Mouse (Mus musculus) liver, postnatal 0 days (tissue): ENCODE results near the gene Cd5. TPM values are rescaled to one million over a fixed set of nuclear protein-coding genes. Genes with fewer than 3 reads are reported as not detected.

Experiments
- ATAC-seq: fragments of 200-750 bp; cut with Nextera tagmentation; 2 replicates; pipeline ENCODE4 v1.8.0; 2017; ENCODE audit warnings: mild to moderate bottlenecking, moderate library complexity
- DNase-seq: peaks from one replicate; pipeline ENCODE4 v3.0.0-alpha.2; 2016
- H3K27ac ChIP-seq: fragments of 300-500 bp; sonication (generic); 2 replicates; pipeline ENCODE4 v1.5.1; 2014; ENCODE audit warnings: antibody characterized with exemption, moderate library complexity, mild to moderate bottlenecking, low read depth
- H3K27me3 ChIP-seq: fragments of 300-500 bp; sonication (generic); 2 replicates; pipeline ENCODE4 v1.6.1; 2014; ENCODE audit warnings: low read length, control low read depth, mixed read lengths; ENCODE audit not compliant: insufficient read depth
- H3K36me3 ChIP-seq: fragments of 300-500 bp; sonication (generic); replicated peaks from 2 replicates; pipeline ENCODE4 v1.6.1; 2014; ENCODE audit warnings: mild to moderate bottlenecking, control low read depth, low read length, moderate library complexity, mixed read lengths; ENCODE audit not compliant: insufficient read depth
- H3K4me1 ChIP-seq: fragments of 300-500 bp; sonication (generic); 2 replicates; pipeline ENCODE4 v1.6.1; 2014; ENCODE audit warnings: antibody characterized with exemption, mild to moderate bottlenecking, control low read depth; ENCODE audit not compliant: insufficient read depth
- H3K4me2 ChIP-seq: fragments of 300-500 bp; sonication (generic); 2 replicates; pipeline ENCODE4 v1.6.1; 2014; ENCODE audit warnings: low read depth, mild to moderate bottlenecking, low read length, moderate library complexity, mixed read lengths
- H3K4me3 ChIP-seq: fragments of 300-500 bp; sonication (generic); 2 replicates; pipeline ENCODE4 v1.5.1; 2014; ENCODE audit warnings: low read depth, low read length
- H3K9ac ChIP-seq: fragments of 300-500 bp; sonication (generic); replicated peaks from 2 replicates; pipeline ENCODE4 v1.6.1; 2014; ENCODE audit warnings: mild to moderate bottlenecking, moderate library complexity
- H3K9me3 ChIP-seq: fragments of 300-500 bp; sonication (generic); 2 replicates; pipeline ENCODE4 v1.6.1; 2016; ENCODE audit warnings: mild to moderate bottlenecking, control low read depth, low read length, mixed read lengths
- CTCF ChIP-seq: sonication (generic); IDR thresholded peaks from 2 replicates; pipeline ENCODE4 v1.5.1; 2016; ENCODE audit warnings: antibody characterized with exemption, low read depth
- EP300 ChIP-seq: IDR thresholded peaks from 2 replicates; pipeline ENCODE4 v1.6.1; 2016; ENCODE audit warnings: antibody characterized with exemption, low read depth, mild to moderate bottlenecking
- WGBS: fragments of 180-500 bp; shearing (Covaris S2); extraction: QIAGEN DNeasy Blood & Tissue Kit; methylation state at CpG from one replicate; pipeline ENCODE4 v1.1.7; 2014; ENCODE audit not compliant: insufficient replicate concordance; 5-methylcytosine and 5-hydroxymethylcytosine counted together
- polyA plus RNA-seq: library from polyadenylated mRNA; unstranded; fragments of >200 nt; fragmentation: Nextera tagmentation; extraction: Ambion mirVana; gene quantifications from 2 replicates; pipeline ENCODE4 v1.2.1, GENCODE M21; 2015

Gene Cd5
- polyA plus RNA-seq, 1 experiment from 2014 or later, result 0.16 TPM

DNA sequence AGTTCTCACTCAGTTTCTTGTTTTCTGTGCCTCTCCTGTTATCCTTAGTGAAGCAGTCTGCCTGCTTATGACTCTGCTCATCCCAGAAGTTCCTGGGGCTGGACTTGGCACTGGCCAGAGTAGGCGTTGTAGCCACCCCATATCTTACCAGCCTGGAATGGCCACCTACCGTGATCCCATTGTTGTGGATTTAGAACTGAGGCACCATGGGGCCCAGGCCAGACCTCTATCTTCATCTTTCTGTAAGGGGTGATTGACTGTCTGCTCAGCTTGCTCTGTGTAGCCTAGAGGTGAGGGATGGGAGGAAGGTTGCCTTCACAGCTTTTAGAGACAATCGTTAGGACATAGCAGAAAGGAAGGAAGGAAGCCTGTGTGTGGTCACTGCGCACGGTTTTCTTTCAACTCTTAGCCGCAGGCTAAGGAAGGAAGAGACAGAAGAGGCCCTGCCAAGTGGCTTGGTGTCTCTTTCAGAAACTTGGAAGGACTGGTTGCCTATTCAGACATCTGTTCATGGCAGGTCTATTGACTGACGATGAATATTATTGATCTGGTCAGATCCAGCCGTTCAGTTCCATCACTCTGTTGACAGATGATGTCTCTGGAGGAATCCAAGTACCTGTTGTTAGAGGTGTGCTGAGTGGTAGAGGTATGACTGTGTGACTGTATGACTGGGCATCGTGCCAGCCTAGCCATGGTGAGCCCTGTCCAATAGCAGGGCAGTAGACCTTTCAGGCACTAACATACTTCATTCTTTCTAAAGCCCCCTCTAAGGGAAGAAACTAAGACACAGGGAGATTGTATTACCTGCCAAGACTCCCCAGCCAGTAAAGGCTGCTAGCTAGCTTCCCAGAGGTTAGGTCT, 40.4 kb downstream of the Cd5 start:
- peak; percentile 57 for DNase-seq
- Histone ChIP-seq H3K4me2 (peak overlapping the region; percentile 49), H3K4me3 (peak overlapping the region; percentile 2; the same call in 1 of the 2 replicates), H3K27ac (peak overlapping the region; percentile 80), H3K36me3 (0 out of 2 replicates have a peak, but pooled peaks cover 2% of the 10 kb centered on the region), H3K9ac (peak overlapping the region; percentile 58), H3K9me3 (no peaks in the 10 kb centered on the region), H3K27me3 (no peaks in the 10 kb centered on the region), H3K4me1 (peaks cover 84% of the 10 kb centered on the region)
- 34% methylated on average over 9 of the region's 9 CpGs for WGBS
- ATAC-seq, result peak; percentile 50
- TF ChIP-seq CTCF, result no peak
- TF ChIP-seq EP300, result no peak

GRCm38 (mm10) chr19:10695801-10696200, 43.0 kb downstream of the Cd5 start:
- Histone ChIP-seq H3K9ac (no peak overlapping the region; the same call in 1 of the 2 replicates), H3K36me3 (no peaks in the 10 kb centered on the region), H3K4me1 (peaks cover 77% of the 10 kb centered on the region), H3K4me3 (no peak overlapping the region), H3K9me3 (no peaks in the 10 kb centered on the region), H3K27ac (peak overlapping the region; percentile 31; the same call in 1 of the 2 replicates), H3K27me3 (no peaks in the 10 kb centered on the region), H3K4me2 (no peak overlapping the region)
- DNase-seq (no peak), ATAC-seq (no peak)
- TF ChIP-seq EP300 (no peak), CTCF (no peak)
- 64% methylated on average over 7 of the region's 7 CpGs for WGBS

- Histone ChIP-seq H3K4me3 (no peak overlapping the region), H3K27me3 (no peaks in the 10 kb centered on the region), H3K36me3 (no peaks in the 10 kb centered on the region), H3K27ac (peak overlapping the region; percentile 81), H3K4me2 (no peak overlapping the region), H3K4me1 (peaks cover 78% of the 10 kb centered on the region), H3K9ac (no peak overlapping the region), H3K9me3 (no peaks in the 10 kb centered on the region)
- no peak for DNase-seq
- ATAC-seq, result no peak
- no peak for TF ChIP-seq EP300
- no peak for TF ChIP-seq CTCF
- WGBS, result 60% methylated on average over 10 of the region's 10 CpGs
Observed at GRCm38 (mm10) chr19:10693926-10694682, 44.7 kb downstream of the Cd5 start.

DNA sequence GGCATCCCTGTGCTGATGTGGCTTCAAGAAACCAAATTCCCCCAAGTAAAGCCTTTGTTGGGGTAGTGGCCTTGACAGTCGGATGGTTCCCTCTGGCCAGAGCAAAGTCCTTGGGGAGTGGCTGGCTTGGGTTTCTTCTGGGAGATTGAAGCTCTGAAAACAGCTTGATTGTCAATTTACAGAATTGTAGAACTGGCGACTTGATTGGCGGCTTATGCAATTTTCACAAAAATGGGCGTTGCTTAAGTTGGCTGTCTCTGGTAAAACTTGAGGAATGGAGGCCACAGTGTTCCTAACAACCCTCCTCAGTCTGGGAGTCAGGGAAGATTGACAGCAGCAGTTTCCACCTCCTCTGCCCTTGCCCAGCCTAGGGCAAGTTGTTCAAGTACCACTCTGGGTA, 46.4 kb downstream of the Cd5 start:
- Histone ChIP-seq H3K27ac (no peak overlapping the region), H3K4me2 (no peak overlapping the region)

DNA sequence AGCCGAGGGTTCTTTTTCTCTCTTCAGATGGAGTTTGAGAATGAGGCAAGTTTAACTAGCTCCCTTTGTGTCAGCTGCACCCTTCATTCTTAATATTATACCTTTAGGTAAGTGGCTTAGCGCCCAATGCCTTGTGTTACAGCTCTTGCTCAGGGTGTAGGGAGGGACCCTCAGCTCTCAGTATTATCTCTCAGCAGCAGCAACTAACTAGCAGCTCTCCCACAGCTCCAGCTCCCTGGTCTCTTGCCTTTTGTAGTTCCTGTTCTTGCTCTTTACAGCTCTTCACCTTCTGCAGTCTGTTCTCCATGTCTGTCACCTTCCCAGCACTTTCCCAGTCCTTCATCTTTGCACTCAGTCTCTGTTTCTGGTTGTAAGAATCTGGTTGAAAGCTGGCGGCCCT, 47.1 kb downstream of the Cd5 start:
- no peaks in the 10 kb centered on the region for H3K9me3 ChIP-seq
- H3K27me3 ChIP-seq, result no peaks in the 10 kb centered on the region
- H3K27ac ChIP-seq, result peak overlapping the region; percentile 97
- peak overlapping the region; percentile 35; the same call in 1 of the 2 replicates for H3K9ac ChIP-seq
- no peak for ATAC-seq
- 45% methylated on average over 3 of the region's 3 CpGs for WGBS
- H3K4me3 ChIP-seq, result 0 out of 2 replicates have a peak overlapping the region, but pooled peaks have one; percentile 3
- H3K36me3 ChIP-seq, result no peaks in the 10 kb centered on the region
- TF ChIP-seq EP300 (no peak), CTCF (no peak)
- no peak for DNase-seq
- H3K4me1 ChIP-seq, result peaks cover 63% of the 10 kb centered on the region
- peak overlapping the region; percentile 30 for H3K4me2 ChIP-seq

More for the DNA sequence above, 46.4 kb downstream of the Cd5 start:
- no peak overlapping the region for H3K9ac ChIP-seq
- no peaks in the 10 kb centered on the region for H3K27me3 ChIP-seq
- DNase-seq (no peak), ATAC-seq (no peak)
- H3K4me1 ChIP-seq, result peaks cover 68% of the 10 kb centered on the region
- H3K9me3 ChIP-seq, result no peaks in the 10 kb centered on the region
- 73% methylated on average over 4 of the region's 4 CpGs for WGBS
- H3K4me3 ChIP-seq, result no peak overlapping the region
- TF ChIP-seq CTCF (no peak), EP300 (no peak)
- H3K36me3 ChIP-seq, result no peaks in the 10 kb centered on the region

GRCm38 (mm10) chr19:10691121-10691520, 47.7 kb downstream of the Cd5 start:
- Histone ChIP-seq H3K9ac (peak overlapping the region; percentile 45), H3K9me3 (no peaks in the 10 kb centered on the region), H3K4me1 (peaks cover 61% of the 10 kb centered on the region), H3K36me3 (no peaks in the 10 kb centered on the region), H3K27ac (peak overlapping the region; percentile 97), H3K27me3 (no peaks in the 10 kb centered on the region), H3K4me2 (peak overlapping the region; percentile 78; the same call in 1 of the 2 replicates), H3K4me3 (no peak overlapping the region)
- WGBS, result 89% methylated on average over 4 of the region's 4 CpGs
- DNase-seq (no peak), ATAC-seq (no peak)
- no peak for TF ChIP-seq EP300
- no peak for TF ChIP-seq CTCF
